Mouse (Mus musculus) ES-Bruce4 (cell line): ENCODE measurements around the gene Ift27.

Experiments used
- CTCF ChIP-seq: IDR thresholded peaks from one replicate; pipeline ENCODE4 v1.8.1; 2011; ENCODE audit warnings: low read depth, low read length
- POLR2A ChIP-seq: IDR thresholded peaks from one replicate; pipeline ENCODE4 v1.8.1; 2011; ENCODE audit warnings: low read length; ENCODE audit not compliant: insufficient read depth

GRCm38 (mm10) chr15:78116936-78117335 is 57.0 kb downstream of the Ift27 start:
- no peak for TF ChIP-seq CTCF
- no peak for TF ChIP-seq POLR2A
